Mouse (Mus musculus): ENCODE results near the gene Spns1. TPM values are rescaled to one million over a fixed set of nuclear protein-coding genes. Genes with fewer than 3 reads are reported as not detected.
A peak's percentile ranks its signal among the peaks of the same experiment; 100 is the strongest.

Spns1 gene
- polyA plus RNA-seq, 1 experiment from 2014 or later: 70.0 TPM

DNA sequence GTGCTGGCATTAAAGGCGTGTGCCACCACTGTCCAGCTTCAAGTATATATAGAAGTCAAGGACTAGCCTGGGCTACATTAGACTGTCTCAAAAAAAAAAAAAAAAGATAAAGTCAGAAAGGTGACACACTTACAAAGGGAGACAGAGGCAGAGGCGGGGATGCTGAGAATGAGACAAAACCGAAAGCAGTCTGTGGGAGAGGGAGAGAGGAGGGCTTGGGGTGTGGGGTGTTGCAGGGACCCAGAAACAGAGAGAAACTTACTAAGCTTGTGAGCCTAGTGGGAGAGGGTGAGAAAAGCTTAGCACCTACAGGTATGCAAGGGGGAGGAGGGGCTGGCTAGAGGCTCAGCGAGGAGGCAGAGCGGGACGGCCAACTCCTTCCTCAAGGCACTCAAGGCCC, 19.4 kb downstream of the Spns1 start:
- Histone ChIP-seq H3K36me3 (ENCODE audit: control insufficient read depth, insufficient read depth, low read length) (no peaks in the 10 kb centered on the region), H3K27ac (ENCODE audit: low read length) (no peak overlapping the region), H3K9ac (ENCODE audit: low read depth, low read length) (no peak overlapping the region), H3K4me1 (ENCODE audit: control insufficient read depth, insufficient read depth, low read length) (0 out of 2 replicates have a peak, but pooled peaks cover 4% of the 10 kb centered on the region), H3K9me3 (ENCODE audit: control insufficient read depth, low read length) (no peaks in the 10 kb centered on the region), H3K27me3 (replicated peaks; ENCODE audit: control insufficient read depth, insufficient read depth, low read length) (no peaks in the 10 kb centered on the region), H3K4me2 (ENCODE audit: low read depth, low read length) (no peak overlapping the region), H3K4me3 (ENCODE audit: low read length) (no peak overlapping the region)
- ATAC-seq: no peak
- 80% methylated on average over 6 of the region's 6 CpGs for WGBS

DNA sequence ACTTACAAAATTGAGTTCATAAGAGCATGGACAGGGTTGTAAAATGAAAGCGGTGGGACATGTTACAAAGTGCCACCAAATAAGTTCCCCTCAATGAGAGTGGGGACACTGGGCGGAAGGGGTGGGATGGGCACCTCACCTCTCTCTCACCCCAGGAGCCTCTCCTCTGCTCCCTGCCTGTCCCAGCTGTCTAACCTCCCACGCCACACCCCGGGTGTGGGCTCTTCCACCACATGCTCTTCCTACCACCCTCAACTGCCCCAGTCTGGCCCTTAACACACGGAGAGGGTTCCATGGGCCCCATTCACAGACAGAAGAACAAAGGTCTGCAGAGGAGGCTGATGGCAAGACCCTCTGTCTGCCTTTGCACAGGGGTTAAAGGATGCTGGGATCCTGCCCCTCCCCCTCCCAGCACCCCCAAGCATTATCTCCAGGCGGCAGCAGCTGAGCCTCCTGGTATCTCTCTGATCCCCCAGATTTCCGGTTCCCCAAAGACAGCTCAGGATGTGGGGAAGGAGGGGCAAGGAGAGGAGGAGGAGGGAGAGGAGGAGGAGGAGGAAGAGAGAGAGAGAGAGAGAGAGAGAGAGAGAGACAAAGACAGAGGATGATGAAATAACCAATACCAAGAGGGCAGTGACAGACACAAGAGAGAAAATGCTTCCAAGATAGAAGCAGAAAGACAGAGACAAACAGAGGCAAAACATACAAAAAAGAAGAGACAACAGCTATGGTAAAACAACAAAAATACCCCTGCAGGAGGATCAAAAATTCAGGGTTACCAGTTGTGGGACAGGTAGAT, 20.3 kb downstream of the Spns1 start:
- Histone ChIP-seq H3K4me3 (ENCODE audit: low read length) (no peak overlapping the region), H3K36me3 (ENCODE audit: control insufficient read depth, insufficient read depth, low read length) (no peaks in the 10 kb centered on the region), H3K27me3 (replicated peaks; ENCODE audit: control insufficient read depth, insufficient read depth, low read length) (no peaks in the 10 kb centered on the region), H3K4me1 (ENCODE audit: control insufficient read depth, insufficient read depth, low read length) (0 out of 2 replicates have a peak, but pooled peaks cover 4% of the 10 kb centered on the region), H3K4me2 (ENCODE audit: low read depth, low read length) (no peak overlapping the region), H3K9me3 (ENCODE audit: control insufficient read depth, low read length) (no peaks in the 10 kb centered on the region), H3K9ac (ENCODE audit: low read depth, low read length) (no peak overlapping the region), H3K27ac (ENCODE audit: low read length) (no peak overlapping the region)
- WGBS: 42% methylated on average over 7 of the region's 7 CpGs
- ATAC-seq: peak; percentile 44; the same call in 1 of the 2 replicates

DNA sequence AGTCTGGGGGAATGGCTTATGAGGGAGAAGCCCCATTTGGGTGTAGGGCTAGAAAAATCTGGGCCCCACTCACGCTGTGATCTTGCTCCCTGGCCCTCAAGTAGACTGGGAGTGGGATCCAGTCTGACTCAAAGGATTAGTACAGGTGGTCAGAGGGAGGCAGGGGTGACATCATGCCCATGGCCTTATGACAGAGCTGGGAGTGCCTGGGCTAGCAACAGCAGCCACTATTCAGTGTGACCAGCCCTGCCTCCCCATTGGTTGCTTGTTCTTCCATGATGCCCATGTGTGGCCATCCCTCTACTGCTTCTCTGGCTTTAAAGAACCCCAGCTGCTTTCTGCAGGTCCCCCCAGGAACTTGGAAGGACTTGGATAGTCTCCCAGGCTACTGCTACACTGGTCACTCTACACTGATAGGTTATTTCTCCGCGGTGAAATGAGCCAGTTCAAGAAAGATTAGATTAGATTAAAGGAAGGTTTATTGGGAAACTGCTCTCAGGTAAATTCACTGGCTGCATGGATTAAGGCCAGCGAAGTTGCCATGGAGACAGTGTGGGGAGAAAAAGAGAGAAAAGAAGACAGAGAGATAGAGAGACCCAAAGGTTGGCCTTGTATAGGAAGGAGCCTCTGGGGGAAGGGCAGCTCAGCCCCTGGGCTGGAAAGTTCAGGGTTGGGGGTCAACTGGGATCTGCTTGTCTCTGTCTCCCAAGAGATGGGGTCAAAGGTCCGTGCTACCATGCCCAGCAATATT, 21.2 kb downstream of the Spns1 start:
- no peaks in the 10 kb centered on the region for H3K36me3 ChIP-seq (ENCODE audit: control insufficient read depth, insufficient read depth, low read length)
- 45% methylated on average over 5 of the region's 5 CpGs for WGBS
- no peak overlapping the region for H3K4me2 ChIP-seq (ENCODE audit: low read depth, low read length)
- H3K27me3 ChIP-seq (replicated peaks; ENCODE audit: control insufficient read depth, insufficient read depth, low read length): no peaks in the 10 kb centered on the region
- H3K4me3 ChIP-seq (ENCODE audit: low read length): no peak overlapping the region
- 0 out of 2 replicates have a peak, but pooled peaks cover 4% of the 10 kb centered on the region for H3K4me1 ChIP-seq (ENCODE audit: control insufficient read depth, insufficient read depth, low read length)
- no peak for ATAC-seq
- no peaks in the 10 kb centered on the region for H3K9me3 ChIP-seq (ENCODE audit: control insufficient read depth, low read length)
- no peak overlapping the region for H3K27ac ChIP-seq (ENCODE audit: low read length)
- no peak overlapping the region for H3K9ac ChIP-seq (ENCODE audit: low read depth, low read length)

DNA sequence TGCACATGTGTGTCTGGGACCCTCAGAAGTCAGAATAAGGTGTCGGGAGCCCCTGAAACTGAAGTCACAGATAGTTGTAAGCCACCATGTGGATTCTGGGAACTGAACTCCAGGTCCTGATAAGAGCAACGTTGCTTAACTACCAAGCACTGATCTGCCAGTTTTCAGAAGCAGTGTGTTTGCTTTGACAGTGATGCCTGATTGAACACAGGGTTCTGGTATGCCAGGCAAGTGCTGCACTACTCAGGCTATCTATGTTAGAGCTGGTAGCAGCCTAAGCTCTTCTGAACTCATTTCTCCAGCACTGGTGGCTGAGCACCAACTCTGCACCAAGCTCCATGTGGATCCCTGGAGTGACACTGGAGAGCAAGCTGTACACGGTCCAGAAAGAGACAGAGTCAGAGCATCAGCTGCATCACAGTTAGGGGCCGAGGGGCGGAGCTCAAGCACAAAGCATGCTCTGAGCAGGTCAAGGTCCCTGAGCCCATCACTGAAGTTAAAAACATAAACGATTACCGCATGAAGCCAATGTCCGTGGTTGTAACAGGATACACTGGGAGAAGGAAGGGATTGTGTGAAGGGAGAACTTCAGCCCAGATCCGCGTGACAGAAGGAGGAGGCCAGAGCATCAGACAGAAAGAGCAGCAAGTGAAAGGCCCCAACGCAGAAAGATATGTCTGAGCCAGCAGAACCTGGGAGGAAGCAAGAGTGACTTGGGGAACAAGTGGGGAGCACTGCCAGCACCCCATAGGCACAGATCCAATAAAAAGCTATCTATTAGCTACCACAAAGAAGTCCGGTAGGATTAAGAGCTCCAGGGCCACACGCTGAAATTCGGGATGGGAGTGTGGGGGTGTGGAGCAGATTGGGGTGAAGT, 22.3 kb downstream of the Spns1 start:
- Histone ChIP-seq H3K27ac (ENCODE audit: low read length) (no peak overlapping the region), H3K27me3 (replicated peaks; ENCODE audit: control insufficient read depth, insufficient read depth, low read length) (no peaks in the 10 kb centered on the region), H3K9ac (ENCODE audit: low read depth, low read length) (no peak overlapping the region), H3K9me3 (ENCODE audit: control insufficient read depth, low read length) (no peaks in the 10 kb centered on the region), H3K4me3 (ENCODE audit: low read length) (no peak overlapping the region), H3K36me3 (ENCODE audit: control insufficient read depth, insufficient read depth, low read length) (no peaks in the 10 kb centered on the region), H3K4me1 (ENCODE audit: control insufficient read depth, insufficient read depth, low read length) (0 out of 2 replicates have a peak, but pooled peaks cover 4% of the 10 kb centered on the region), H3K4me2 (ENCODE audit: low read depth, low read length) (no peak overlapping the region)
- WGBS: 42% methylated on average over 14 of the region's 14 CpGs
- no peak for ATAC-seq

DNA sequence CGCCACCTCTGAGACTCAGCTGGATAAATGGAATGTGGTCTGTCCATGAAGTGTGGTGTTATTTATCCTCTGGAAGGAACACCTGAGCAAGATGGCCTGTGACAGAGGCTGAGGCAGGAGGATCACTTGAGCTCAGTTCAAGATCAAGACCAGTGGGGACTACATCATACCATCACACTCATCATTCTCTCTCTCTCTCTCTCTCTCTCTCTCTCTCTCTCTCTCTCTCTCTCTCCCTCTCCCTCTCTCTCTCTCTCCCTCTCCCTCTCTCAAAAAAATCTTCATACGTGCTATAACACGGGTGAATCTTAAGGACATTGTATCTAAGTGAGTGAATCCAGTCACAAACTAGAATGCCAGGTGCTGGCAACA, 23.3 kb downstream of the Spns1 start:
- no peaks in the 10 kb centered on the region for H3K9me3 ChIP-seq (ENCODE audit: control insufficient read depth, low read length)
- no peak overlapping the region for H3K4me2 ChIP-seq (ENCODE audit: low read depth, low read length)
- H3K27ac ChIP-seq (ENCODE audit: low read length): no peak overlapping the region
- H3K4me1 ChIP-seq (ENCODE audit: control insufficient read depth, insufficient read depth, low read length): 0 out of 2 replicates have a peak, but pooled peaks cover 4% of the 10 kb centered on the region
- 77% methylated on average over 3 of the region's 3 CpGs for whole genome bisulfite sequencing
- no peak overlapping the region for H3K9ac ChIP-seq (ENCODE audit: low read depth, low read length)
- no peak overlapping the region for H3K4me3 ChIP-seq (ENCODE audit: low read length)
- no peak for ATAC-seq
- no peaks in the 10 kb centered on the region for H3K36me3 ChIP-seq (ENCODE audit: control insufficient read depth, insufficient read depth, low read length)
- H3K27me3 ChIP-seq (replicated peaks; ENCODE audit: control insufficient read depth, insufficient read depth, low read length): no peaks in the 10 kb centered on the region

DNA sequence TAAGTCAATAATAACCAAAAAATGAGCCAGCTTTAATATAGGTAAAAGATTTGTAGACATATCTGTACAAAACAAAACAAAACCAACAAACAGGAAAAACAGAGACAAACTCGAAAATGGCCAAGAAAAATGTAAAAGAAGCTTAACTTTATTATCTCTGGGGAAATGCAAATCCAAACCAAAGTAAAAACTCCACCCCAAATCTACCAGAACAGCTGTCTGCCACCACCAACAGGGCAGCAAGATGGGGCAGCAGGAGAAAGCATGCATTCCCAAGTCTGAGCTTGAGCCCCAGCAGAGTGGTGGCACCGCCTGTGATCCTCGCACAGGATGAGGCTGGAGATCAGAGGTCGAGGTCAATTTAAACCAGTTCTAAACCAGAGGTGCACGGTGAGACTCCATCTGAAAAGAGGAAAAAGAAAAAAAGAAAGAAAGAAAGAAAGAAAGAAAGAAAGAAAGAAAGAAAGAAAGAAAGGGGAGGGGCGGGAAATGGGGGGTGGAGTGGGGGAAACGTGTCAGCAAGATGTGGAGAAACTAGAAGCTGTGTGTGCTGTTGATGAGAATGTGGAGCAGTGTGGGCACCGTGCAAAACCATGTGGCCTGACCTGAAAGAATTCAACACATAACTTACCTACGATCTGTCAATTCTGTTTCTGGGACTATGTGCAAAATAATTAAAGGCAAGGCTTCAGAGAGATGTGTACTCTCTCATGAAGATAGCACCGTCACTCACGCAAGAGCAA, 23.8 kb downstream of the Spns1 start:
- Histone ChIP-seq H3K4me3 (ENCODE audit: low read length) (no peak overlapping the region), H3K27me3 (replicated peaks; ENCODE audit: control insufficient read depth, insufficient read depth, low read length) (no peaks in the 10 kb centered on the region), H3K36me3 (ENCODE audit: control insufficient read depth, insufficient read depth, low read length) (no peaks in the 10 kb centered on the region), H3K9ac (ENCODE audit: low read depth, low read length) (no peak overlapping the region), H3K4me2 (ENCODE audit: low read depth, low read length) (no peak overlapping the region), H3K9me3 (ENCODE audit: control insufficient read depth, low read length) (no peaks in the 10 kb centered on the region), H3K27ac (ENCODE audit: low read length) (no peak overlapping the region), H3K4me1 (ENCODE audit: control insufficient read depth, insufficient read depth, low read length) (0 out of 2 replicates have a peak, but pooled peaks cover 4% of the 10 kb centered on the region)
- WGBS: 66% methylated on average over 11 of the region's 11 CpGs
- no peak for ATAC-seq

DNA sequence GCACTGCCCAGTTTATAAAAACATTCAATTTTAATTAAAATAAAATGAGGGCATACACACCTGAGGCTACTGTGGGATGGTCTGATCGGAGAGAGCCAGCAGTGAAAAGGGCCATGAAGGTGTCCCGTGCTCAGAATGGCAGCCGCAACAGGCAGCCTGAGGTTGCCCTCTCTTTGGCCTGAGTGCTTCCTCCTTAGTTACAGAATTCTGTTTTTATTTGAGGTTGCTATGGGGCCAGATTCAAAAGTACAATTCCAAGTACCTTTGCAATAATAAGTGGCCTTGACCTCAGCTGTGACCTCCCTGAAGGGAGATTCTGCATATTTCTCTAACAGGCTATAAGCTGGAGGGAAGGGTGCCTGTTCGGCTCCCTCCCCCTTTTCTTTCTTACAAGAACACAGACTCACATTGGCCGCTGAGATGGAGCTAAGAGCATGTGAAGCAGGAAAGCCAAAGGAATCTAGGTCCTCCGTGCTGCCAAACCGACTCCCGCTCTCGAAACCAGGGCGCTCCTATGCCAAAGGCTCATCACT, 25.8 kb downstream of the Spns1 start:
- Histone ChIP-seq H3K36me3 (ENCODE audit: control insufficient read depth, insufficient read depth, low read length) (no peaks in the 10 kb centered on the region), H3K4me1 (ENCODE audit: control insufficient read depth, insufficient read depth, low read length) (no peaks in the 10 kb centered on the region), H3K9me3 (ENCODE audit: control insufficient read depth, low read length) (no peaks in the 10 kb centered on the region), H3K4me3 (ENCODE audit: low read length) (no peak overlapping the region), H3K9ac (ENCODE audit: low read depth, low read length) (no peak overlapping the region), H3K27ac (ENCODE audit: low read length) (no peak overlapping the region), H3K4me2 (ENCODE audit: low read depth, low read length) (no peak overlapping the region), H3K27me3 (replicated peaks; ENCODE audit: control insufficient read depth, insufficient read depth, low read length) (no peaks in the 10 kb centered on the region)
- ATAC-seq: no peak
- WGBS: 45% methylated on average over 10 of the region's 10 CpGs

DNA sequence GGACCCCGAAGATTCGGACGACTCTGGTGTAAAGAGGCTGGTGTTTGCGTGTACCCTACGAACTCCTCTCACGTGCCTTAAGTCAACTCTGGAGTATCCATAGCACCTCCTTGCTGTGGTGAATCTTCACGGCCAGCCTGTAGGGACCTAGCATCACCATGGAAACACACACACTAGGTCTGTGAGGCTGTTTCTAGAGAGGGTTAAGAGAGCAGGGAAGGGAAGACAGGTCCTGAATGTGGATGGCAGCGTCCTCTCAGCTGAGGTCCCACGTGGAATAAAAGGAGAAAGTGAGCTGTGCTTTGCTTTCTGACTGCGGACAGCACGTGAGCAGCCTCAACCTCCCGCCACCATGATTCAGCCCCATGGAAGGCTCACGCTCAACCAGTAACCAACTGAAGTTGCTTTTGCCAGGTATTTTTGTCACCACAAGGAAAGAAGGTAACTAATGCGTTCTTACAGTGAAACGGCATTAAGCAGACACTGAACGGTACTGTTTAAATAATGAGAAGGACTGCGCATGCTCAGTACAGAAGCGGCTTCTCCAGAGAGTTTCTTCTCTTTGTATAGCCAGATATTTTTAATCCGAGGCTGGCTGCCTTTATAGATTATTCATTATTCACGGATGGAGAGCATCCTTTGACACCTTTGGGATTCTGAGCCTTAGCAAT, 26.4 kb downstream of the Spns1 start:
- H3K27me3 ChIP-seq (replicated peaks; ENCODE audit: control insufficient read depth, insufficient read depth, low read length): no peaks in the 10 kb centered on the region
- no peak overlapping the region for H3K9ac ChIP-seq (ENCODE audit: low read depth, low read length)
- H3K9me3 ChIP-seq (ENCODE audit: control insufficient read depth, low read length): no peaks in the 10 kb centered on the region
- no peak overlapping the region for H3K4me3 ChIP-seq (ENCODE audit: low read length)
- no peak overlapping the region for H3K27ac ChIP-seq (ENCODE audit: low read length)
- H3K4me1 ChIP-seq (ENCODE audit: control insufficient read depth, insufficient read depth, low read length): no peaks in the 10 kb centered on the region
- no peak for ATAC-seq
- 60% methylated on average over 20 of the region's 20 CpGs for WGBS
- H3K4me2 ChIP-seq (ENCODE audit: low read depth, low read length): peak overlapping the region; percentile 5; the same call in 1 of the 2 replicates
- no peaks in the 10 kb centered on the region for H3K36me3 ChIP-seq (ENCODE audit: control insufficient read depth, insufficient read depth, low read length)

Measured in intestine, embryonic 16.5 days (tissue).